8 mouse cellular contexts compared by ENCODE assay signal in genomic region chr16:59599411-59600265, GRCm38 (mm10). TPM values are rescaled to one million over a fixed set of nuclear protein-coding genes. Genes with fewer than 3 reads are reported as not detected.
A peak's percentile ranks its signal among the peaks of the same experiment; 100 is the strongest.
DNase-seq lines count a peak whose midpoint lies in the region; ATAC-seq and TF ChIP-seq lines count a peak whose summit lies in the region.

No protein-coding gene starts in this region.

- no peaks in the 10 kb centered on the region for H3K27me3 ChIP-seq in forebrain, postnatal 0 days (ENCODE audit: insufficient read depth, low read length)
- H3K27me3 ChIP-seq in neural tube, embryonic 14.5 days (ENCODE audit: control insufficient read depth, insufficient read depth, low read length) = no peaks in the 10 kb centered on the region

- H3K9me3 ChIP-seq in forebrain, postnatal 0 days (ENCODE audit: low read length) = no peaks in the 10 kb centered on the region
- no peaks in the 10 kb centered on the region for H3K9me3 ChIP-seq in neural tube, embryonic 14.5 days (ENCODE audit: control insufficient read depth, low read length)

- peak overlapping the region; percentile 95 for H3K4me2 ChIP-seq in forebrain, postnatal 0 days (ENCODE audit: low read depth)
- H3K4me2 ChIP-seq in neural tube, embryonic 14.5 days (ENCODE audit: low read depth, low read length) = peak overlapping the region; percentile 89

- 23% methylated on average over 17 of the region's 17 CpGs for WGBS in forebrain, postnatal 0 days
- WGBS in neural tube, embryonic 14.5 days = 18% methylated on average over 17 of the region's 17 CpGs

- peak overlapping the region; percentile 56 for H3K9ac ChIP-seq in forebrain, postnatal 0 days
- H3K9ac ChIP-seq in neural tube, embryonic 14.5 days (replicated peaks; ENCODE audit: low read depth, low read length) = no peak overlapping the region

- no peak for ATAC-seq in CD4-positive, CD25-positive, alpha-beta regulatory T cell, adult 4 months
- no peak for ATAC-seq in forebrain, postnatal 0 days
- ATAC-seq in neural tube, embryonic 14.5 days (ENCODE audit: low read depth) = peak; percentile 25; the same call in 1 of the 2 replicates

- peak overlapping the region; percentile 74 for H3K4me3 ChIP-seq in forebrain, postnatal 0 days (ENCODE audit: low read depth, low read length)
- H3K4me3 ChIP-seq in neural tube, embryonic 14.5 days (ENCODE audit: low read depth, low read length) = peak overlapping the region; percentile 71

- no peaks in the 10 kb centered on the region for H3K4me1 ChIP-seq in forebrain, postnatal 0 days (ENCODE audit: insufficient read depth)
- 0 out of 2 replicates have a peak, but pooled peaks cover 4% of the 10 kb centered on the region for H3K4me1 ChIP-seq in neural tube, embryonic 14.5 days (ENCODE audit: control insufficient read depth, insufficient read depth, low read length)

- DNase-seq in CD4-positive, CD25-positive, alpha-beta regulatory T cell, adult 2 months (ENCODE audit: low read depth, low spot score) = peak; percentile 5
- peak; percentile 29 for DNase-seq in NIH3T3 (ENCODE audit: low read depth)
- peak; percentile 13 for DNase-seq in forebrain, postnatal 0 days
- DNase-seq in kidney, postnatal 14 days = peak; percentile 36
- no peak for DNase-seq in layer of hippocampus, postnatal 36 days
- no peak for DNase-seq in cerebellum, adult 8-10 months

- no peak overlapping the region for H3K27ac ChIP-seq in forebrain, postnatal 0 days (ENCODE audit: low read depth, low read length)
- H3K27ac ChIP-seq in neural tube, embryonic 14.5 days (ENCODE audit: low read depth, low read length) = no peak overlapping the region

- no peak for TF ChIP-seq CTCF in forebrain, postnatal 0 days (IDR thresholded peaks at IDR 0.05; ENCODE audit: low read depth)

- H3K36me3 ChIP-seq in forebrain, postnatal 0 days (ENCODE audit: insufficient read depth) = no peaks in the 10 kb centered on the region
- H3K36me3 ChIP-seq in neural tube, embryonic 14.5 days (ENCODE audit: control insufficient read depth, insufficient read depth, low read length) = no peaks in the 10 kb centered on the region

RNA-seq across cellular contexts. Expression of gene Crybg3, which starts 1.1 kb away (rescaled TPM):
- polyA plus RNA-seq in CD4-positive, CD25-positive, alpha-beta regulatory T cell, adult 4 months (2017; shearing (Covaris generic)) = 10 to 100 TPM; 16.8 to 17.5 TPM
- total RNA-seq in forebrain, postnatal 0 days (2014; rRNA removed) = 4.3 and 4.7 TPM in 2 replicates
- polyA plus RNA-seq in forebrain, postnatal 0 days (2015; fragmentation: Nextera tagmentation; extraction: Ambion mirVana) = 0.88 and 0.92 TPM in 2 replicates
- polyA plus RNA-seq in neural tube, embryonic 14.5 days (2014; fragmentation: Nextera tagmentation; extraction: Ambion mirVana) = 2.2 and 3.9 TPM in 2 replicates
- 1 to 10 TPM; 4.7 TPM for total RNA-seq in layer of hippocampus, postnatal 36 days (2021)

RNA-seq across cellular contexts. Expression of gene Arl6, which starts 39.6 kb away (rescaled TPM):
- polyA plus RNA-seq in CD4-positive, CD25-positive, alpha-beta regulatory T cell, adult 4 months (2017; shearing (Covaris generic)) = 1 to 10 TPM; 4.8 to 5.5 TPM
- total RNA-seq in forebrain, postnatal 0 days (2014; rRNA removed) = 37.3 and 47.7 TPM in 2 replicates
- polyA plus RNA-seq in forebrain, postnatal 0 days (2015; fragmentation: Nextera tagmentation; extraction: Ambion mirVana) = 64.6 and 65.3 TPM in 2 replicates
- 47.0 and 50.5 TPM in 2 replicates for polyA plus RNA-seq in neural tube, embryonic 14.5 days (2014; fragmentation: Nextera tagmentation; extraction: Ambion mirVana)
- 10 to 100 TPM; 28.3 to 30.4 TPM for total RNA-seq in layer of hippocampus, postnatal 36 days (2021)

Comparison
In these comparisons a context has a peak if more than half of its experiments do, and no peak if none do; other contexts are left out.
1. DNase-seq: peak in CD4-positive, CD25-positive, alpha-beta regulatory T cell, adult 2 months (single experiment), NIH3T3 (single experiment), forebrain, postnatal 0 days (single experiment) and kidney, postnatal 14 days (single experiment); none in layer of hippocampus, postnatal 36 days (0 of 2) and cerebellum, adult 8-10 months (single experiment).